Mouse (Mus musculus) heart, postnatal 0 days (tissue): ENCODE data around the gene Gpr18. TPM values are rescaled to one million over a fixed set of nuclear protein-coding genes. Genes with fewer than 3 reads are reported as not detected.

Experiments used
- ATAC-seq: fragments of 200-750 bp; cut with Nextera tagmentation; 2 replicates; pipeline ENCODE4 v1.8.0; 2017; ENCODE audit warnings: low read depth, moderate number of reproducible peaks, moderate library complexity; ENCODE audit not compliant: insufficient read depth
- DNase-seq: peaks from one replicate; pipeline ENCODE4 v3.0.0-alpha.2; 2016; ENCODE audit warnings: low spot score
- H3K27ac ChIP-seq: fragments of 300-500 bp; sonication (generic); 2 replicates; pipeline ENCODE4 v1.5.1; 2014; ENCODE audit warnings: low read depth, mild to moderate bottlenecking
- H3K27me3 ChIP-seq: fragments of 300-500 bp; sonication (generic); 2 replicates; pipeline ENCODE4 v1.6.1; 2014; ENCODE audit warnings: low read length, mixed read lengths; ENCODE audit not compliant: control insufficient read depth, insufficient read depth
- H3K36me3 ChIP-seq: fragments of 300-500 bp; sonication (generic); replicated peaks from 2 replicates; pipeline ENCODE4 v1.6.1; 2014; ENCODE audit warnings: low read length, mixed read lengths; ENCODE audit not compliant: control insufficient read depth, insufficient read depth
- H3K4me1 ChIP-seq: fragments of 300-500 bp; sonication (generic); 2 replicates; pipeline ENCODE4 v1.6.1; 2014; ENCODE audit warnings: antibody characterized with exemption; ENCODE audit not compliant: control insufficient read depth, insufficient read depth
- H3K4me2 ChIP-seq: fragments of 300-500 bp; sonication (generic); 2 replicates; pipeline ENCODE4 v1.6.1; 2014; ENCODE audit warnings: low read depth, mild to moderate bottlenecking, low read length, moderate library complexity
- H3K4me3 ChIP-seq: fragments of 300-500 bp; sonication (generic); 2 replicates; pipeline ENCODE4 v1.5.1; 2014; ENCODE audit warnings: low read depth, low read length
- H3K9ac ChIP-seq: fragments of 300-500 bp; sonication (generic); replicated peaks from 2 replicates; pipeline ENCODE4 v1.6.1; 2014; ENCODE audit warnings: low read depth, low read length, mixed read lengths
- H3K9me3 ChIP-seq: fragments of 300-500 bp; sonication (generic); replicated peaks from 2 replicates; pipeline ENCODE4 v1.6.1; 2016; ENCODE audit warnings: low read length; ENCODE audit not compliant: control insufficient read depth
- CTCF ChIP-seq: IDR thresholded peaks from 2 replicates; pipeline ENCODE4 v1.5.1; 2016; ENCODE audit warnings: antibody characterized with exemption, control low read depth, low read depth
- EP300 ChIP-seq: IDR thresholded peaks from 2 replicates; pipeline ENCODE4 v1.6.1; 2016; ENCODE audit warnings: antibody characterized with exemption, low read depth
- WGBS: fragments of 180-500 bp; shearing (Covaris S2); extraction: QIAGEN DNeasy Blood & Tissue Kit; methylation state at CpG from one replicate; pipeline ENCODE4 v1.1.7; 2014; 5-methylcytosine and 5-hydroxymethylcytosine counted together
- polyA plus RNA-seq: library from polyadenylated mRNA; unstranded; fragments of >200 nt; fragmentation: Nextera tagmentation; extraction: Ambion mirVana; gene quantifications from 2 replicates; pipeline ENCODE4 v1.2.1, GENCODE M21; 2015
- total RNA-seq: library from RNA; depleted of rRNA; stranded (reverse); fragments of >200 nt; gene quantifications from 2 replicates; pipeline ENCODE4 v1.2.3, GENCODE M21; 2014; ENCODE audit warnings: low replicate concordance

The Gpr18 gene
- total and polyA plus RNA-seq, 2 experiments from 2014 or later = 0.07 TPM; not detected in 1

GRCm38 (mm10) chr14:121938256-121939191, 22.9 kb upstream of the Gpr18 start:
- DNase-seq (no peak), ATAC-seq (no peak)
- Histone ChIP-seq H3K36me3 (peaks cover 10% of the 10 kb centered on the region; the same call in 1 of the 2 replicates), H3K27ac (no peak overlapping the region), H3K9ac (no peak overlapping the region), H3K4me3 (no peak overlapping the region), H3K4me2 (no peak overlapping the region), H3K9me3 (0 out of 2 replicates have a peak, but pooled peaks cover 6% of the 10 kb centered on the region), H3K4me1 (peaks cover 9% of the 10 kb centered on the region; the same call in 1 of the 2 replicates), H3K27me3 (no peaks in the 10 kb centered on the region)
- 74% methylated on average over 11 of the region's 11 CpGs for WGBS
- TF ChIP-seq CTCF = no peak
- TF ChIP-seq EP300 = no peak

GRCm38 (mm10) chr14:121937601-121938255, 22.1 kb upstream of the Gpr18 start:
- Histone ChIP-seq H3K4me2 (no peak overlapping the region), H3K27me3 (no peaks in the 10 kb centered on the region), H3K27ac (no peak overlapping the region), H3K36me3 (peaks cover 10% of the 10 kb centered on the region), H3K4me3 (no peak overlapping the region), H3K9me3 (0 out of 2 replicates have a peak, but pooled peaks cover 6% of the 10 kb centered on the region), H3K9ac (no peak overlapping the region), H3K4me1 (peaks cover 9% of the 10 kb centered on the region; the same call in 1 of the 2 replicates)
- ATAC-seq (no peak), DNase-seq (no peak)
- TF ChIP-seq CTCF (no peak), EP300 (no peak)
- 62% methylated on average over 11 of the region's 11 CpGs for WGBS

- H3K4me1 ChIP-seq = peaks cover 13% of the 10 kb centered on the region; the same call in 1 of the 2 replicates
- no peaks in the 10 kb centered on the region for H3K27me3 ChIP-seq
- no peak overlapping the region for H3K27ac ChIP-seq
- peaks cover 10% of the 10 kb centered on the region for H3K36me3 ChIP-seq
- 67% methylated on average over 8 of the region's 8 CpGs for WGBS
- H3K9ac ChIP-seq = no peak overlapping the region
- H3K4me2 ChIP-seq = no peak overlapping the region
- H3K9me3 ChIP-seq = 0 out of 2 replicates have a peak, but pooled peaks cover 6% of the 10 kb centered on the region
- ATAC-seq (no peak), DNase-seq (no peak)
- no peak overlapping the region for H3K4me3 ChIP-seq
- TF ChIP-seq EP300 = no peak
- no peak for TF ChIP-seq CTCF
These were observed 21.3 kb upstream of the Gpr18 start for GRCm38 (mm10) chr14:121936856-121937255.

GRCm38 (mm10) chr14:121936356-121936755, 20.8 kb upstream of the Gpr18 start:
- DNase-seq (no peak), ATAC-seq (no peak)
- 92% methylated on average over 4 of the region's 4 CpGs for WGBS
- Histone ChIP-seq H3K9ac (no peak overlapping the region), H3K4me1 (peaks cover 13% of the 10 kb centered on the region; the same call in 1 of the 2 replicates), H3K27ac (no peak overlapping the region), H3K4me3 (no peak overlapping the region), H3K36me3 (peaks cover 10% of the 10 kb centered on the region), H3K9me3 (0 out of 2 replicates have a peak, but pooled peaks cover 6% of the 10 kb centered on the region), H3K27me3 (no peaks in the 10 kb centered on the region), H3K4me2 (no peak overlapping the region)
- TF ChIP-seq CTCF (no peak), EP300 (no peak)

GRCm38 (mm10) chr14:121934597-121934946, 19.0 kb upstream of the Gpr18 start:
- Histone ChIP-seq H3K4me2 (no peak overlapping the region), H3K36me3 (peaks cover 10% of the 10 kb centered on the region), H3K9me3 (0 out of 2 replicates have a peak, but pooled peaks cover 6% of the 10 kb centered on the region), H3K27me3 (no peaks in the 10 kb centered on the region), H3K9ac (no peak overlapping the region), H3K4me3 (no peak overlapping the region), H3K4me1 (peaks cover 17% of the 10 kb centered on the region; the same call in 1 of the 2 replicates), H3K27ac (no peak overlapping the region)
- ATAC-seq (no peak), DNase-seq (no peak)
- 84% methylated on average over 5 of the region's 5 CpGs for WGBS
- TF ChIP-seq CTCF (no peak), EP300 (no peak)
